Mouse (Mus musculus) kidney, adult 8-10 months (tissue): ENCODE data around the gene Ampd3.
A peak's percentile ranks its signal among the peaks of the same experiment; 100 is the strongest.

Experiments used
- DNase-seq, 2 experiments: peaks; one replicate each; pipeline ENCODE4 v3.0.0; 2022

The Ampd3 gene

GRCm38 (mm10) chr7:110768001-110768400 is at the start of gene Ampd3:
Gene Ampd3 (plus strand): TSS chr7:110768206.
- peak; percentile 63 to 68 for DNase-seq

- DNase-seq, result peak in 1 of 2 experiments; percentile 54
These were observed 49.5 kb upstream of the Ampd3 start for GRCm38 (mm10) chr7:110718505-110718904.

- no peak for DNase-seq
These were observed 48.1 kb upstream of the Ampd3 start for GRCm38 (mm10) chr7:110719857-110720256.

- DNase-seq, result no peak
These were observed 45.8 kb upstream of the Ampd3 start for GRCm38 (mm10) chr7:110722183-110722582.

- DNase-seq, result peak; percentile 48 to 57
These were observed 41.0 kb upstream of the Ampd3 start for GRCm38 (mm10) chr7:110727049-110727448.

- peak in 1 of 2 experiments; percentile 42 for DNase-seq
These were observed 39.1 kb upstream of the Ampd3 start for GRCm38 (mm10) chr7:110728876-110729275.

- DNase-seq, result no peak
These were observed 38.7 kb upstream of the Ampd3 start for GRCm38 (mm10) chr7:110729295-110729694.

- no peak for DNase-seq
These were observed 36.7 kb upstream of the Ampd3 start for GRCm38 (mm10) chr7:110731091-110731967.

- no peak for DNase-seq
These were observed 35.9 kb upstream of the Ampd3 start for GRCm38 (mm10) chr7:110732001-110732632.

GRCm38 (mm10) chr7:110736914-110737313 is 31.1 kb upstream of the Ampd3 start:
- no peak for DNase-seq

GRCm38 (mm10) chr7:110739764-110740163 is 28.2 kb upstream of the Ampd3 start:
- DNase-seq, result no peak

- no peak for DNase-seq
These were observed 27.8 kb upstream of the Ampd3 start for GRCm38 (mm10) chr7:110740188-110740587.

- peak; percentile 13 to 20 for DNase-seq
These were observed 26.0 kb upstream of the Ampd3 start for GRCm38 (mm10) chr7:110742022-110742421.

GRCm38 (mm10) chr7:110746087-110746562 is 21.9 kb upstream of the Ampd3 start:
- DNase-seq, result no peak

- no peak for DNase-seq
These were observed 21.2 kb upstream of the Ampd3 start for GRCm38 (mm10) chr7:110746809-110747208.

- DNase-seq, result no peak
These were observed 17.2 kb upstream of the Ampd3 start for GRCm38 (mm10) chr7:110750834-110751233.

GRCm38 (mm10) chr7:110751634-110752033 is 16.4 kb upstream of the Ampd3 start:
- no peak for DNase-seq

- DNase-seq, result no peak
These were observed 14.7 kb upstream of the Ampd3 start for GRCm38 (mm10) chr7:110753310-110753709.

GRCm38 (mm10) chr7:110753926-110754330 is 14.1 kb upstream of the Ampd3 start:
- peak; percentile 50 to 55 for DNase-seq

- no peak for DNase-seq
These were observed 11.6 kb upstream of the Ampd3 start for GRCm38 (mm10) chr7:110756440-110756839.

GRCm38 (mm10) chr7:110762605-110763180 is 5.3 kb upstream of the Ampd3 start:
- DNase-seq, result no peak

- DNase-seq, result peak; percentile 34 to 39
These were observed 552 bp downstream of the Ampd3 start for GRCm38 (mm10) chr7:110768451-110769064.

- DNase-seq, result peak; percentile 54 to 55
These were observed 1.1 kb downstream of the Ampd3 start for GRCm38 (mm10) chr7:110769094-110769493.
